ENCODE assay signal across 8 mouse cellular contexts in the genomic region with DNA sequence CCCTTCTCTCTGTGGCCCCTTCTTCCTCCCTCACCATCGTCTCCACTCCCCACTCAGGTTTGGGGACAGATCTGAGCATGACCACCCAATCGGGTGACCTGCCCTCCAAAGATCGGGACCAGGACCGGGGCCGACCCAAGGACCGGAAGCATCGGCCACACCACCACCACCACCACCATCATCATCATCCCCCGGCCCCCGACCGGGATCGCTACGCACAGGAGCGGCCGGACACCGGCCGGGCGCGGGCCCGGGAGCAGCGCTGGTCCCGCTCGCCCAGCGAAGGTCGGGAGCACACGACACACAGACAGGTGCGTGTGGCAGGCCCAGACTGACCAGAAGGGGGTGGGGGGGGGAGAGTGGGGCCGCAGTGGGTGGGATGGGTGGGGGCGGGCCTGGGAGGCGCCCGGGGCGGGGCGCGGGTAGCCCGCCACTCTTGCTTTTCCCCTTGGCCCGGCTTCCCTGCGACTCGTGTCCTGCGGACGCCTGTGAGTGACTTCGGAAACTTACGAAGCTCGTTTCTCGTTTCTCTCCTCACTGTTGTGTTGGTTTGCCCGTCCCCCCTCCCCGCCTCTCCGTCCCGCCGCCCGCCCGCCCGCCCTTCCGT. TPM values are rescaled to one million over a fixed set of nuclear protein-coding genes. Genes with fewer than 3 reads are reported as not detected.
DNase-seq lines count a peak whose midpoint lies in the region; ATAC-seq lines count a peak whose summit lies in the region.

No protein-coding gene starts in this region.

- intact Hi-C loops in heart, postnatal 10 days (cut with DNase I), result loop anchor here (1.0 to 2.0 kb wide), 3 partner anchors 24 to 174 kb away; a partner anchor contains a TSS

- no peaks in the 10 kb centered on the region for H3K9me3 ChIP-seq in neural tube, embryonic 13.5 days

- DNase-seq in 3134 (ENCODE audit: extremely low read depth, insufficient read length, low spot score) (peak; percentile 47), liver (peak; percentile 57)
- DNase-seq in B cell, adult 2 months, result peak; percentile 38
- DNase-seq in embryo, embryonic 9.5 days (ENCODE audit: extremely low spot score), result peak; percentile 60
- peak; percentile 34 to 55 for DNase-seq in heart, postnatal 10 days
- DNase-seq in frontal cortex, adult 2 months (ENCODE audit: extremely low spot score in 1 of 2, low spot score in 1 of 2), result no peak

- 0% methylated on average over 44 of the region's 52 CpGs for WGBS in neural tube, embryonic 13.5 days

- H3K36me3 ChIP-seq in neural tube, embryonic 13.5 days, result peaks cover 7% of the 10 kb centered on the region

- ATAC-seq in neural tube, embryonic 13.5 days (ENCODE audit: low read depth), result peak; percentile 38
- ATAC-seq in activated CD4-positive, CD25-positive, alpha-beta regulatory T cell, adult 4 months, result no peak

- H3K27ac ChIP-seq in neural tube, embryonic 13.5 days (replicated peaks), result peak overlapping the region; percentile 92

- H3K9ac ChIP-seq in neural tube, embryonic 13.5 days, result peak overlapping the region; percentile 83

- no peaks in the 10 kb centered on the region for H3K27me3 ChIP-seq in neural tube, embryonic 13.5 days

- peak overlapping the region; percentile 47 for H3K4me3 ChIP-seq in neural tube, embryonic 13.5 days

- H3K4me1 ChIP-seq in neural tube, embryonic 13.5 days (replicated peaks), result peaks cover 41% of the 10 kb centered on the region

- peak overlapping the region; percentile 80 for H3K4me2 ChIP-seq in neural tube, embryonic 13.5 days

RNA-seq across cellular contexts. Expression of a gene that starts 24.0 kb away (rescaled TPM):
- 10 to 100 TPM; 30.8 to 31.4 TPM for total RNA-seq in heart, postnatal 10 days (2021)
- 32.5 and 37.7 TPM in 2 replicates for polyA plus RNA-seq in neural tube, embryonic 13.5 days (2015; fragmentation: Nextera tagmentation; extraction: Ambion mirVana)
- polyA plus RNA-seq in activated CD4-positive, CD25-positive, alpha-beta regulatory T cell, adult 4 months (2017; shearing (Covaris generic)), result 10 to 100 TPM; 54.7 to 56.1 TPM
- polyA plus RNA-seq in frontal cortex, adult 2 months (2012; rRNA removed), result 11.1 and 21.5 TPM in 2 replicates

RNA-seq across cellular contexts. Expression of a gene that starts 47.4 kb away (rescaled TPM):
- total RNA-seq in heart, postnatal 10 days (2021), result 10 to 100 TPM; 40.3 to 40.6 TPM
- 53.6 and 55.5 TPM in 2 replicates for polyA plus RNA-seq in neural tube, embryonic 13.5 days (2015; fragmentation: Nextera tagmentation; extraction: Ambion mirVana)
- 10 to 100 TPM; 32.6 to 49.8 TPM for polyA plus RNA-seq in activated CD4-positive, CD25-positive, alpha-beta regulatory T cell, adult 4 months (2017; shearing (Covaris generic))
- 143 and 157 TPM in 2 replicates for polyA plus RNA-seq in frontal cortex, adult 2 months (2012; rRNA removed)

RNA-seq across cellular contexts. Expression of a gene that starts 49.0 kb away (rescaled TPM):
- total RNA-seq in heart, postnatal 10 days (2021), result 10 to 100 TPM; 50.2 TPM
- 14.1 and 15.1 TPM in 2 replicates for polyA plus RNA-seq in neural tube, embryonic 13.5 days (2015; fragmentation: Nextera tagmentation; extraction: Ambion mirVana)
- 10 to 100 TPM in 1 of 2 experiments, 1 to 10 TPM in 1; 9.4 to 12.5 TPM for polyA plus RNA-seq in activated CD4-positive, CD25-positive, alpha-beta regulatory T cell, adult 4 months (2017; shearing (Covaris generic))
- 79.7 and 79.8 TPM in 2 replicates for polyA plus RNA-seq in frontal cortex, adult 2 months (2012; rRNA removed)

Comparison
In these comparisons a context has a peak if more than half of its experiments do, and no peak if none do; other contexts are left out.
1. DNase-seq: peak in 3134 (single experiment), B cell, adult 2 months (2 of 2), embryo, embryonic 9.5 days (single experiment), heart, postnatal 10 days (2 of 2) and liver (single experiment); none in frontal cortex, adult 2 months (0 of 2).